Comparison of ENCODE assay signal across 10 mouse cellular contexts in the genomic region with DNA sequence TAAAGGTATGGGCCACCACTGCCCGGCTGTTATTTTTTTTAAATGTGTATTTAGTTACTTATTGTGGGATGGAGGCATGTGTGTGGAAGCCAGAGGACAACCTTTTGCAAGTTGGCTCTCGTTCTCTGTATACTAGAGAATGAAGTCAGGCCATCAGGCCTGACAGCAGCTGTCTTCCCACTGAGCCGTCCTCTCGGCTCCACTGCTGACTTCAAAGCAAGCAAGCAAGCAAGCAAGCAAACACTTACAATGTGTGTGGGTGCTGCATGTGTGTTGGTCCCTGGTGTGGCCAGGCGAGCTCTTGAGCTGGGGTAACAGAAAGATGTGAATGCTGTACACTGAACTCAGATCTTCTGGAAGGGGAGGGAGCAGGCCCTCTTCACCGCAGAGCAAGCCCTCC. TPM values are rescaled to one million over a fixed set of nuclear protein-coding genes. Genes with fewer than 3 reads are reported as not detected.
DNase-seq lines count a peak whose midpoint lies in the region; ATAC-seq and TF ChIP-seq lines count a peak whose summit lies in the region.
"Had no signal": no experiment of that assay in that cellular context is flagged by ENCODE, and none has a peak within 500 bp of the region (broad histone marks: within the 10 kb centered on the region; RNA-seq: fewer than 3 reads in every experiment).

No protein-coding gene starts in this region.

- no peak for TF ChIP-seq CTCF in heart, adult 2 months (IDR thresholded peaks at IDR 0.05)

- no peak overlapping the region for H3K4me2 ChIP-seq in hindbrain, embryonic 12.5 days (replicated peaks)
- H3K4me2 ChIP-seq in hindbrain, embryonic 13.5 days = no peak overlapping the region
- no peak overlapping the region for H3K4me2 ChIP-seq in neural tube, embryonic 13.5 days
- H3K4me2 ChIP-seq in neural tube, embryonic 15.5 days = no peak overlapping the region
- H3K4me2 ChIP-seq: limb, embryonic 12.5 days had no signal

- TF ChIP-seq POLR2A in heart, adult 2 months (IDR thresholded peaks at IDR 0.05; ENCODE audit: insufficient read depth, low read depth, low read length) = no peak

- H3K79me2 ChIP-seq in heart, adult 2 months (replicated peaks; ENCODE audit: control insufficient read depth, insufficient read depth, low read length) = peaks cover 8% of the 10 kb centered on the region; the same call in 1 of the 2 replicates

- H3K27me3 ChIP-seq in heart, adult 2 months (ENCODE audit: control insufficient read depth, insufficient read depth, low read length) = no peaks in the 10 kb centered on the region
- no peaks in the 10 kb centered on the region for H3K27me3 ChIP-seq in hindbrain, embryonic 12.5 days
- H3K27me3 ChIP-seq in hindbrain, embryonic 13.5 days = no peaks in the 10 kb centered on the region
- no peaks in the 10 kb centered on the region for H3K27me3 ChIP-seq in neural tube, embryonic 13.5 days
- H3K27me3 ChIP-seq in neural tube, embryonic 15.5 days (replicated peaks) = no peaks in the 10 kb centered on the region
- H3K27me3 ChIP-seq: limb, embryonic 12.5 days had no signal

- peaks cover 19% of the 10 kb centered on the region for H3K4me1 ChIP-seq in heart, adult 2 months (ENCODE audit: control insufficient read depth, insufficient read depth, low read length)
- H3K4me1 ChIP-seq in hindbrain, embryonic 12.5 days = peaks cover 16% of the 10 kb centered on the region
- H3K4me1 ChIP-seq in hindbrain, embryonic 13.5 days (replicated peaks) = peaks cover 27% of the 10 kb centered on the region
- peaks cover 26% of the 10 kb centered on the region for H3K4me1 ChIP-seq in neural tube, embryonic 13.5 days (replicated peaks)
- peaks cover 19% of the 10 kb centered on the region for H3K4me1 ChIP-seq in neural tube, embryonic 15.5 days

- no peak overlapping the region for H3K4me3 ChIP-seq in heart, adult 2 months
- H3K4me3 ChIP-seq in hindbrain, embryonic 12.5 days = no peak overlapping the region
- H3K4me3 ChIP-seq in hindbrain, embryonic 13.5 days = no peak overlapping the region
- H3K4me3 ChIP-seq in neural tube, embryonic 13.5 days = no peak overlapping the region
- no peak overlapping the region for H3K4me3 ChIP-seq in neural tube, embryonic 15.5 days (replicated peaks)
- H3K4me3 ChIP-seq: limb, embryonic 12.5 days had no signal

- peak overlapping the region; percentile 83 for H3K27ac ChIP-seq in heart, adult 2 months
- no peak overlapping the region for H3K27ac ChIP-seq in hindbrain, embryonic 12.5 days
- H3K27ac ChIP-seq in hindbrain, embryonic 13.5 days = no peak overlapping the region
- 0 out of 2 replicates have a peak overlapping the region, but pooled peaks have one; percentile 18 for H3K27ac ChIP-seq in neural tube, embryonic 13.5 days (replicated peaks)
- no peak overlapping the region for H3K27ac ChIP-seq in neural tube, embryonic 15.5 days (replicated peaks)
- H3K27ac ChIP-seq: limb, embryonic 12.5 days had no signal

- intact Hi-C loops in heart, adult 2 months (cut with DNase I) = no loop called here

- H3K36me3 ChIP-seq in heart, adult 2 months (ENCODE audit: control insufficient read depth, insufficient read depth, low read length) = peaks cover 23% of the 10 kb centered on the region
- H3K36me3 ChIP-seq in hindbrain, embryonic 12.5 days = peaks cover 17% of the 10 kb centered on the region
- peaks cover 29% of the 10 kb centered on the region for H3K36me3 ChIP-seq in hindbrain, embryonic 13.5 days
- peaks cover 26% of the 10 kb centered on the region for H3K36me3 ChIP-seq in neural tube, embryonic 13.5 days
- peaks cover 17% of the 10 kb centered on the region for H3K36me3 ChIP-seq in neural tube, embryonic 15.5 days

- 0 out of 2 replicates have a peak, but pooled peaks have one; percentile 29 for ATAC-seq in hindbrain, embryonic 12.5 days (ENCODE audit: low FRiP score)
- ATAC-seq in hindbrain, embryonic 13.5 days (ENCODE audit: low FRiP score) = no peak
- no peak for ATAC-seq in neural tube, embryonic 13.5 days (ENCODE audit: low read depth)
- ATAC-seq in neural tube, embryonic 15.5 days (ENCODE audit: low FRiP score) = no peak
- ATAC-seq: liver, postnatal 0 days had no signal

- DNase-seq in heart, adult 2 months = no peak
- DNase-seq in heart, adult 18-20 months = no peak
- DNase-seq in thymus, postnatal 0 days (ENCODE audit: low spot score) = no peak
- DNase-seq in kidney, postnatal 10 days = no peak
- DNase-seq: liver, postnatal 0 days had no signal

- 0 out of 2 replicates have a peak, but pooled peaks cover 4% of the 10 kb centered on the region for H3K9me3 ChIP-seq in hindbrain, embryonic 12.5 days (replicated peaks)
- 0 out of 2 replicates have a peak, but pooled peaks cover 4% of the 10 kb centered on the region for H3K9me3 ChIP-seq in hindbrain, embryonic 13.5 days
- 0 out of 2 replicates have a peak, but pooled peaks cover 3% of the 10 kb centered on the region for H3K9me3 ChIP-seq in neural tube, embryonic 13.5 days
- 0 out of 2 replicates have a peak, but pooled peaks cover 3% of the 10 kb centered on the region for H3K9me3 ChIP-seq in neural tube, embryonic 15.5 days (replicated peaks)

- 45% methylated on average over 6 of the region's 6 CpGs for WGBS in heart, adult 2 months
- WGBS in hindbrain, embryonic 12.5 days = 69% methylated on average over 6 of the region's 6 CpGs
- WGBS in hindbrain, embryonic 13.5 days = 72% methylated on average over 6 of the region's 6 CpGs
- 81% methylated on average over 6 of the region's 6 CpGs for WGBS in neural tube, embryonic 13.5 days
- 78% methylated on average over 6 of the region's 6 CpGs for WGBS in neural tube, embryonic 15.5 days

- peak overlapping the region; percentile 22; the same call in 1 of the 2 replicates for H3K9ac ChIP-seq in heart, adult 2 months (ENCODE audit: low read depth, low read length)
- H3K9ac ChIP-seq in hindbrain, embryonic 12.5 days = no peak overlapping the region
- no peak overlapping the region for H3K9ac ChIP-seq in hindbrain, embryonic 13.5 days
- H3K9ac ChIP-seq in neural tube, embryonic 13.5 days = no peak overlapping the region
- H3K9ac ChIP-seq in neural tube, embryonic 15.5 days (replicated peaks) = no peak overlapping the region
- H3K9ac ChIP-seq: limb, embryonic 12.5 days; liver, postnatal 0 days had no signal

- TF ChIP-seq EP300 in heart, adult 2 months (IDR thresholded peaks at IDR 0.05; ENCODE audit: insufficient read depth, low read depth, low read length) = no peak

RNA-seq across cellular contexts. Expression of a gene that starts 27.9 kb away (rescaled TPM):
- 10 to 100 TPM; 75.4 to 90.4 TPM for total RNA-seq in heart, adult 2 months (2021)
- polyA plus RNA-seq in heart, adult 2 months (2012; rRNA removed) = 48.0 and 85.1 TPM in 2 replicates
- 10 to 100 TPM; 81.6 to 88.8 TPM for total RNA-seq in heart, adult 18-20 months (2021)
- 41.6 and 43.7 TPM in 2 replicates for polyA plus RNA-seq in hindbrain, embryonic 12.5 days (2016; fragmentation: Nextera tagmentation; extraction: Ambion mirVana)
- 34.6 and 39.3 TPM in 2 replicates for polyA plus RNA-seq in hindbrain, embryonic 13.5 days (2015; fragmentation: Nextera tagmentation; extraction: Ambion mirVana)
- 49.6 and 53.6 TPM in 2 replicates for polyA plus RNA-seq in neural tube, embryonic 13.5 days (2015; fragmentation: Nextera tagmentation; extraction: Ambion mirVana)
- 49.4 and 57.8 TPM in 2 replicates for polyA plus RNA-seq in neural tube, embryonic 15.5 days (2015; fragmentation: Nextera tagmentation; extraction: Ambion mirVana)
- 24.4 and 24.5 TPM in 2 replicates for polyA plus RNA-seq in thymus, postnatal 0 days (2015; fragmentation: Nextera tagmentation; extraction: Ambion mirVana)

RNA-seq across cellular contexts. Expression of a gene that starts 37.7 kb away (rescaled TPM):
- 10 to 100 TPM; 36.5 to 39.9 TPM for total RNA-seq in heart, adult 2 months (2021)
- polyA plus RNA-seq in heart, adult 2 months (2012; rRNA removed) = 25.9 and 35.8 TPM in 2 replicates
- 10 to 100 TPM; 40.6 to 41.8 TPM for total RNA-seq in heart, adult 18-20 months (2021)
- 173 and 178 TPM in 2 replicates for polyA plus RNA-seq in hindbrain, embryonic 12.5 days (2016; fragmentation: Nextera tagmentation; extraction: Ambion mirVana)
- polyA plus RNA-seq in hindbrain, embryonic 13.5 days (2015; fragmentation: Nextera tagmentation; extraction: Ambion mirVana) = 115 and 119 TPM in 2 replicates
- polyA plus RNA-seq in neural tube, embryonic 13.5 days (2015; fragmentation: Nextera tagmentation; extraction: Ambion mirVana) = 110 and 127 TPM in 2 replicates
- polyA plus RNA-seq in neural tube, embryonic 15.5 days (2015; fragmentation: Nextera tagmentation; extraction: Ambion mirVana) = 98.3 and 150 TPM in 2 replicates
- 472 and 480 TPM in 2 replicates for polyA plus RNA-seq in thymus, postnatal 0 days (2015; fragmentation: Nextera tagmentation; extraction: Ambion mirVana)

RNA-seq across cellular contexts. Expression of a gene that starts 43.2 kb away (rescaled TPM):
- total RNA-seq in heart, adult 2 months (2021) = 10 to 100 TPM; 23.1 to 23.3 TPM
- polyA plus RNA-seq in heart, adult 2 months (2012; rRNA removed) = 28.0 and 43.2 TPM in 2 replicates
- 10 to 100 TPM; 24.7 to 26.9 TPM for total RNA-seq in heart, adult 18-20 months (2021)
- polyA plus RNA-seq in hindbrain, embryonic 12.5 days (2016; fragmentation: Nextera tagmentation; extraction: Ambion mirVana) = 56.5 and 60.9 TPM in 2 replicates
- polyA plus RNA-seq in hindbrain, embryonic 13.5 days (2015; fragmentation: Nextera tagmentation; extraction: Ambion mirVana) = 50.4 TPM in 2 replicates
- polyA plus RNA-seq in neural tube, embryonic 13.5 days (2015; fragmentation: Nextera tagmentation; extraction: Ambion mirVana) = 51.7 and 58.1 TPM in 2 replicates
- polyA plus RNA-seq in neural tube, embryonic 15.5 days (2015; fragmentation: Nextera tagmentation; extraction: Ambion mirVana) = 40.8 and 42.8 TPM in 2 replicates
- 41.2 and 45.0 TPM in 2 replicates for polyA plus RNA-seq in thymus, postnatal 0 days (2015; fragmentation: Nextera tagmentation; extraction: Ambion mirVana)

Comparison
In these comparisons a context has a peak if more than half of its experiments do, and no peak if none do; other contexts are left out.
1. H3K27ac ChIP-seq: peak in heart, adult 2 months (single experiment) and neural tube, embryonic 13.5 days (single experiment); none in hindbrain, embryonic 12.5 days (single experiment), hindbrain, embryonic 13.5 days (single experiment) and neural tube, embryonic 15.5 days (single experiment).